Mouse (Mus musculus): ENCODE results near the gene Sohlh1. TPM values are rescaled to one million over a fixed set of nuclear protein-coding genes. Genes with fewer than 3 reads are reported as not detected.

The Sohlh1 gene
- polyA plus RNA-seq (2015; fragmentation: Nextera tagmentation; extraction: Ambion mirVana), result not detected in 2 replicates

DNA sequence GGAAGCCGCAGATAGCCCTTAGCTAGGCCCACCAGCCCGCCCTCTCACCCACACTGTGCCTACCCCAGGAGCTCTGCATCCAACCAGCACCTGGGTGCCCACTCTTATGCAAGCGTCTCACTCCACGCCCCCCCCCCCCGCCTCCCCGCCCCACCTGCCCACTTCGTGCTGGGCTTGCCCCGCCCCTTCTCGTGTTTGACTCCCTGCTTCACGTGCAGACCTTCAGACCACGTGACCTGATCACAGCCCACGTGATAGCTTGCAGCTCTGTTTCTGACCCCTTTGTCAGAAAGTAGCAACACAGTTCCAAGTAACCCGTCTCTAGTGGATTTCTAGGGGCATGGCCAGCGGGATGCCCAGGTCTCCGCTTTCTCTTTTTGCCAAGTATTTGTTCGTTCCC is at the start of gene Sohlh1:
TSS of gene Sohlh1 (minus strand) at position 23 of the 400 bp plus-strand sequence.
- Histone ChIP-seq H3K4me1 (peaks cover 9% of the 10 kb centered on the region), H3K27me3 (no peaks in the 10 kb centered on the region), H3K9me3 (replicated peaks) (no peaks in the 10 kb centered on the region), H3K4me2 (replicated peaks) (no peak within 1 kb of the TSS), H3K36me3 (no peaks in the 10 kb centered on the region), H3K9ac (no peak within 1 kb of the TSS), H3K27ac (replicated peaks) (no peak within 1 kb of the TSS), H3K4me3 (replicated peaks) (no peak within 1 kb of the TSS)
- WGBS, result 75% methylated on average over 16 of the region's 16 CpGs
- ATAC-seq (ENCODE audit: insufficient number of reproducible peaks, low FRiP score, low TSS enrichment, low read depth), result no peak

DNA sequence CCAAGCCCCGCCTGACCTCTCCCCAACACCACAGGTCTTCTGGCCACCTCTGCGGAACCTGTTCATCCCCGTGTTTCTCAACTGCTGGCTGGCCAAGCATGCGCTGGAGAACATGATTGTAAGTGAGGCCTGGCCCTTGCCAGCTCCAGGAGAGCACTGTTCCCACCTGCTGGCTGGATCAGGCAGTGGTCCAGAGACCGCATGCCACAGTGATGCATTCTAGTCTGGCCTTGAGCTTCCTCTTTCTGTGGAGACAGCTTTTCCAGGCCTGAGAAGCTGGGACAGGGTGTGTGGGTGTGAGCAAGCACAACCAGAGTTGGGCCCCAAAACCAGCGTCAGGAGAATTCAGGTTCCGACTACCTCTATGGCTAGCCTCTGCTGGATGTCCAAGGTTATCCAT is 45.4 kb upstream of the Sohlh1 start:
- no peaks in the 10 kb centered on the region for H3K4me1 ChIP-seq
- WGBS, result 79% methylated on average over 7 of the region's 7 CpGs
- no peaks in the 10 kb centered on the region for H3K27me3 ChIP-seq
- H3K36me3 ChIP-seq, result no peaks in the 10 kb centered on the region
- H3K27ac ChIP-seq (replicated peaks), result no peak overlapping the region
- ATAC-seq (ENCODE audit: insufficient number of reproducible peaks, low FRiP score, low TSS enrichment, low read depth), result no peak
- no peaks in the 10 kb centered on the region for H3K9me3 ChIP-seq (replicated peaks)
- H3K4me2 ChIP-seq (replicated peaks), result no peak overlapping the region
- H3K4me3 ChIP-seq (replicated peaks), result no peak overlapping the region
- H3K9ac ChIP-seq, result no peak overlapping the region

- 53% methylated on average over 5 of the region's 5 CpGs for WGBS
- H3K27me3 ChIP-seq, result no peaks in the 10 kb centered on the region
- no peaks in the 10 kb centered on the region for H3K9me3 ChIP-seq (replicated peaks)
- H3K27ac ChIP-seq (replicated peaks), result no peak overlapping the region
- no peak overlapping the region for H3K4me2 ChIP-seq (replicated peaks)
- H3K9ac ChIP-seq, result no peak overlapping the region
- H3K36me3 ChIP-seq, result no peaks in the 10 kb centered on the region
- H3K4me1 ChIP-seq, result no peaks in the 10 kb centered on the region
- no peak overlapping the region for H3K4me3 ChIP-seq (replicated peaks)
- no peak for ATAC-seq (ENCODE audit: insufficient number of reproducible peaks, low FRiP score, low TSS enrichment, low read depth)
Measured at GRCm38 (mm10) chr2:25888144-25888543, 41.1 kb upstream of the Sohlh1 start.

GRCm38 (mm10) chr2:25887226-25887625 is 40.2 kb upstream of the Sohlh1 start:
- H3K9me3 ChIP-seq (replicated peaks), result no peaks in the 10 kb centered on the region
- H3K36me3 ChIP-seq, result no peaks in the 10 kb centered on the region
- no peak overlapping the region for H3K27ac ChIP-seq (replicated peaks)
- no peaks in the 10 kb centered on the region for H3K27me3 ChIP-seq
- H3K4me3 ChIP-seq (replicated peaks), result no peak overlapping the region
- no peak overlapping the region for H3K9ac ChIP-seq
- no peak overlapping the region for H3K4me2 ChIP-seq (replicated peaks)
- no peak for ATAC-seq (ENCODE audit: insufficient number of reproducible peaks, low FRiP score, low TSS enrichment, low read depth)
- 56% methylated on average over 8 of the region's 8 CpGs for WGBS
- H3K4me1 ChIP-seq, result no peaks in the 10 kb centered on the region

DNA sequence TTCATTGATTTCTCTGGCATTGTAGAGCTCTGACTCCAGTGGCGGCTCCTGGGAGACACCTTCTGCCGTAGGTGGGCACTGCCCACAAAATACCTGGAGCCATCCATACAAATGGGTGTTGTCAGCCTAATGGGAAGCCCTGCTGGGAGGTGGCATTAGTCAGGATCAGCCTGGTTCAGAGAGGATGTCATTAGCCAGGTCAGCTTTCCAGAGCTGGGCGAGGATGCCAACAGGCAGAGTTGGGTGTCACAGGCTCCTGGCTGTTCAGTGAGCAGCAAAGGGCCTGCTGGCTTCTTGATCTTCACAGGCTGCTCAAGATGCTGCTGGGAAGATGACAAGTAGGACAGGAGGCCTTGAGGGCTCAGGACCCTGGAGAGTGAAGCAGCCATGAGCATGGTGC is 37.7 kb upstream of the Sohlh1 start:
- H3K27me3 ChIP-seq, result peaks cover 8% of the 10 kb centered on the region; the same call in 1 of the 2 replicates
- no peaks in the 10 kb centered on the region for H3K36me3 ChIP-seq
- WGBS, result 77% methylated on average over 3 of the region's 3 CpGs
- H3K27ac ChIP-seq (replicated peaks), result no peak overlapping the region
- H3K4me2 ChIP-seq (replicated peaks), result no peak overlapping the region
- no peaks in the 10 kb centered on the region for H3K9me3 ChIP-seq (replicated peaks)
- no peak for ATAC-seq (ENCODE audit: insufficient number of reproducible peaks, low FRiP score, low TSS enrichment, low read depth)
- H3K4me3 ChIP-seq (replicated peaks), result no peak overlapping the region
- no peaks in the 10 kb centered on the region for H3K4me1 ChIP-seq
- no peak overlapping the region for H3K9ac ChIP-seq

DNA sequence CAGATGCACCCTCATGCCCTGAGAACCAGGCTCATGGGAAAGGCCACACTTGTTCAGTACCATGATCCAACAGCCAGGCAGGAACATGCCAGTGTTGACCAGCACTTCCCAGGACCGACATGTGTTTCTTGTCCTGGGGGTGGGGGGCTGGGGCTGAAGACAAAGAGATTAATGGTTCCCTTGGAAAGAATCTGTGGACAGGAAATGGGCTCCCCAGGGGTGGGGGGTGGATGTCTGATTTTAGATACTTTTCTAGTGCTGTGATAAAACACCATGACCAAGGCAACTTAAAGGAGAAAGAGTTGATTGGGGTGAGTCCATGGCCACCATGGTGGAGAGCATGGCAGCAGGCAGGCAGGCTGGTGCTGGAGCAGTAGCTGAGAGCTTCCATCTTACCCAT is 35.2 kb upstream of the Sohlh1 start:
- no peak for ATAC-seq (ENCODE audit: insufficient number of reproducible peaks, low FRiP score, low TSS enrichment, low read depth)
- peaks cover 31% of the 10 kb centered on the region for H3K27me3 ChIP-seq
- no peak overlapping the region for H3K9ac ChIP-seq
- H3K27ac ChIP-seq (replicated peaks), result no peak overlapping the region
- no peaks in the 10 kb centered on the region for H3K36me3 ChIP-seq
- no peak overlapping the region for H3K4me3 ChIP-seq (replicated peaks)
- WGBS, result 45% methylated on average over 1 of the region's 1 CpGs
- H3K9me3 ChIP-seq (replicated peaks), result no peaks in the 10 kb centered on the region
- H3K4me1 ChIP-seq, result peaks cover 8% of the 10 kb centered on the region; the same call in 1 of the 2 replicates
- H3K4me2 ChIP-seq (replicated peaks), result no peak overlapping the region

GRCm38 (mm10) chr2:25879061-25879460 is 32.0 kb upstream of the Sohlh1 start:
- no peaks in the 10 kb centered on the region for H3K36me3 ChIP-seq
- no peak overlapping the region for H3K27ac ChIP-seq (replicated peaks)
- H3K9ac ChIP-seq, result no peak overlapping the region
- peaks cover 49% of the 10 kb centered on the region for H3K27me3 ChIP-seq
- WGBS, result 74% methylated on average over 4 of the region's 4 CpGs
- peaks cover 8% of the 10 kb centered on the region; the same call in 1 of the 2 replicates for H3K4me1 ChIP-seq
- no peak for ATAC-seq (ENCODE audit: insufficient number of reproducible peaks, low FRiP score, low TSS enrichment, low read depth)
- no peaks in the 10 kb centered on the region for H3K9me3 ChIP-seq (replicated peaks)
- H3K4me2 ChIP-seq (replicated peaks), result no peak overlapping the region
- H3K4me3 ChIP-seq (replicated peaks), result no peak overlapping the region

DNA sequence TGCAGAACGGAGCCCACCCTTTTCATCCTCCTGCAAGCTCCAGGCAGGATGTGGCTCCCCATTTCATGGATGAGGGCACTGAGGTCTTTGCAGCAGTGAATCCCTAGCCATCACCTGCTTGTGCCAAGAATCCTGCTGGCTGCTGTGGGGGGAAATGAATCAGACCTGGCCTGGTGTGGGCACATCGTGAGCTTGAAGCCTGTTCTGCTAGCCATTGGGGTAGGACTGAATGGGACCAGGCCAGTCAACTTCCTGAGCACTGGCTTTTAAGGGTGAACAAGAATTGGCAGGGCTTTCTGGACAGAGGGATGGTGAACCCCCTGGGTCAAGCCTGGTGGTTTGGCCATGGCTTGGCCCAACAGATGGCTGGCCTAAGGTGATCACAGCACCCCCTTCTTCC is 31.5 kb upstream of the Sohlh1 start:
- Histone ChIP-seq H3K4me1 (peaks cover 8% of the 10 kb centered on the region; the same call in 1 of the 2 replicates), H3K4me2 (replicated peaks) (no peak overlapping the region), H3K4me3 (replicated peaks) (no peak overlapping the region), H3K27ac (replicated peaks) (no peak overlapping the region), H3K9me3 (replicated peaks) (no peaks in the 10 kb centered on the region), H3K9ac (no peak overlapping the region), H3K36me3 (no peaks in the 10 kb centered on the region), H3K27me3 (peaks cover 49% of the 10 kb centered on the region)
- no peak for ATAC-seq (ENCODE audit: insufficient number of reproducible peaks, low FRiP score, low TSS enrichment, low read depth)
- WGBS, result 75% methylated on average over 2 of the region's 2 CpGs

DNA sequence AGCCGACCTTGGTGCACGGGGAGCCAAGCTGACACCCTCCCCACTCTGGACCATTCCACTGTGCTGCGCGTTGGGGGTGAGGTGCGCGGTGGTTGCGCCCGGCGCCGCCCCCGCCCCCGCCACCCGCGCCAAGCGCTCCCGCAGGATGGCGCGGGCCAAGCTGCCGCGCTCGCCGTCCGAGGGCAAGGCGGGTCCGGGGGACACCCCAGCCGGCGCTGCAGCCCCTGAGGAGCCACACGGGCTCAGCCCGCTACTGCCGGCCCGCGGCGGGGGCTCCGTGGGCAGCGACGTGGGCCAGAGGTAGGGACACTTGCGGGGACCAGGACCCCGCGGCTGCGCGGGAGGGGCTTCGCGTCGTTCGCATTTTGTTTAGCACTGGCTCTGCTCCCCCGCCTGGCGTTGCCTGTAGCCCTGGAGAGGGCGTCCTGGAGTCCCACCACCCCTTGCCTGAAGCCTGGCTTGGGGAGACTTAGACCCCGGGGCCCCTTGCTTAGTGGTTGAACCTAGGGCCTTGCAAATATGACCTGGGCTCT is 30.8 kb upstream of the Sohlh1 start:
- H3K9me3 ChIP-seq (replicated peaks), result no peaks in the 10 kb centered on the region
- peak overlapping the region; percentile 64 for H3K4me2 ChIP-seq (replicated peaks)
- no peak overlapping the region for H3K9ac ChIP-seq
- H3K27ac ChIP-seq (replicated peaks), result no peak overlapping the region
- ATAC-seq (ENCODE audit: insufficient number of reproducible peaks, low FRiP score, low TSS enrichment, low read depth), result no peak
- peaks cover 8% of the 10 kb centered on the region; the same call in 1 of the 2 replicates for H3K4me1 ChIP-seq
- H3K4me3 ChIP-seq (replicated peaks), result peak overlapping the region; percentile 38
- WGBS, result 3% methylated on average over 49 of the region's 49 CpGs
- peaks cover 49% of the 10 kb centered on the region for H3K27me3 ChIP-seq
- no peaks in the 10 kb centered on the region for H3K36me3 ChIP-seq

DNA sequence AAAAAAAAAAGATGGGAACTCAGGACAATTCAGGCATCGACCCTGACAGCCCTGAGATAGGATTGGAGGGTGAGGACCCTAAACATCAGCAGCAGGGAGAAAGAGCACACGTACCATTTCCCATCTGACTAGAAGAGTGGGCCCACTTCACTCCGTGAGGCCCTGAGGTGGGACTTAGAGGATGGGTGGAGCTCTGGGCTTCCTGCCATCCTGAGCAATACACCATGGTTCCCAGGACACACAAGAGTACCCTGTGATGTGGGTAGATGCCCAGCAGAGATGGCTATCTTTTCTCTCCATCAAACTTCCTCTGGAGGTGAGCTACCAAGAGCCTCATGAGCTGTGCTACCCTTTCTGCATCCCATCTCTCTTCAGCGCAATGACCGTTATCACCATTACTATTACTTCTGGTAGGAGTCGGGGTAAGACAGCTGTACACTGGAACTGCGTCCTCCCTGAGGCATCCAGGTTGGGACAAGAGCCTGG is 30.2 kb upstream of the Sohlh1 start:
- H3K36me3 ChIP-seq, result no peaks in the 10 kb centered on the region
- H3K4me3 ChIP-seq (replicated peaks), result peak overlapping the region; percentile 38
- WGBS, result 22% methylated on average over 7 of the region's 7 CpGs
- H3K9ac ChIP-seq, result no peak overlapping the region
- H3K27me3 ChIP-seq, result peaks cover 49% of the 10 kb centered on the region
- no peak overlapping the region for H3K27ac ChIP-seq (replicated peaks)
- no peaks in the 10 kb centered on the region for H3K9me3 ChIP-seq (replicated peaks)
- ATAC-seq (ENCODE audit: insufficient number of reproducible peaks, low FRiP score, low TSS enrichment, low read depth), result no peak
- H3K4me2 ChIP-seq (replicated peaks), result peak overlapping the region; percentile 64
- H3K4me1 ChIP-seq, result peaks cover 8% of the 10 kb centered on the region; the same call in 1 of the 2 replicates

- no peak overlapping the region for H3K9ac ChIP-seq
- no peaks in the 10 kb centered on the region for H3K9me3 ChIP-seq (replicated peaks)
- no peak overlapping the region for H3K4me2 ChIP-seq (replicated peaks)
- H3K27me3 ChIP-seq, result peaks cover 41% of the 10 kb centered on the region
- H3K4me3 ChIP-seq (replicated peaks), result no peak overlapping the region
- no peaks in the 10 kb centered on the region for H3K36me3 ChIP-seq
- H3K27ac ChIP-seq (replicated peaks), result no peak overlapping the region
- 67% methylated on average over 5 of the region's 5 CpGs for WGBS
- ATAC-seq (ENCODE audit: insufficient number of reproducible peaks, low FRiP score, low TSS enrichment, low read depth), result no peak
- H3K4me1 ChIP-seq, result peaks cover 15% of the 10 kb centered on the region
Measured at GRCm38 (mm10) chr2:25866656-25867055, 19.6 kb upstream of the Sohlh1 start.

GRCm38 (mm10) chr2:25865412-25865811 is 18.4 kb upstream of the Sohlh1 start:
- H3K4me1 ChIP-seq, result peaks cover 15% of the 10 kb centered on the region
- no peaks in the 10 kb centered on the region for H3K9me3 ChIP-seq (replicated peaks)
- no peak overlapping the region for H3K4me2 ChIP-seq (replicated peaks)
- H3K27me3 ChIP-seq, result peaks cover 41% of the 10 kb centered on the region
- WGBS, result 2% methylated on average over 4 of the region's 4 CpGs
- H3K27ac ChIP-seq (replicated peaks), result no peak overlapping the region
- ATAC-seq (ENCODE audit: insufficient number of reproducible peaks, low FRiP score, low TSS enrichment, low read depth), result no peak
- H3K9ac ChIP-seq, result no peak overlapping the region
- H3K4me3 ChIP-seq (replicated peaks), result no peak overlapping the region
- H3K36me3 ChIP-seq, result no peaks in the 10 kb centered on the region
